Mouse (Mus musculus) limb, embryonic 11.5 days (tissue): Measurements from ENCODE around the gene Cnot6. TPM values are rescaled to one million over a fixed set of nuclear protein-coding genes. Genes with fewer than 3 reads are reported as not detected.

Source experiments
- ATAC-seq: fragments of 200-750 bp; cut with Nextera tagmentation; 2 replicates; pipeline ENCODE4 v1.8.0; 2017; ENCODE audit warnings: low read depth; ENCODE audit not compliant: insufficient number of reproducible peaks, low FRiP score, low TSS enrichment
- DNase-seq: peaks from one replicate; pipeline ENCODE4 v3.0.0-alpha.2; 2015; ENCODE audit warnings: low spot score
- H3K27ac ChIP-seq: fragments of 300-500 bp; sonication (generic); replicated peaks from 2 replicates; pipeline ENCODE4 v1.5.1; 2014; ENCODE audit warnings: low read depth, mild to moderate bottlenecking, low read length
- H3K27me3 ChIP-seq: fragments of 300-500 bp; sonication (generic); 2 replicates; pipeline ENCODE4 v1.6.1; 2014; ENCODE audit warnings: mild to moderate bottlenecking, low read length, mixed read lengths; ENCODE audit not compliant: control insufficient read depth, insufficient read depth
- H3K36me3 ChIP-seq: fragments of 300-500 bp; sonication (generic); 2 replicates; pipeline ENCODE4 v1.6.1; 2014; ENCODE audit warnings: mild to moderate bottlenecking, low read length, moderate library complexity, mixed read lengths; ENCODE audit not compliant: control insufficient read depth, insufficient read depth
- H3K4me1 ChIP-seq: fragments of 300-500 bp; sonication (generic); 2 replicates; pipeline ENCODE4 v1.6.1; 2014; ENCODE audit warnings: low read length, mixed read lengths; ENCODE audit not compliant: control insufficient read depth, insufficient read depth
- H3K4me2 ChIP-seq: fragments of 300-500 bp; sonication (generic); 2 replicates; pipeline ENCODE4 v1.6.1; 2014; ENCODE audit warnings: low read depth, mild to moderate bottlenecking, moderate library complexity; ENCODE audit not compliant: severe bottlenecking
- H3K4me3 ChIP-seq: fragments of 300-500 bp; sonication (generic); 2 replicates; pipeline ENCODE4 v1.5.1; 2014; ENCODE audit warnings: low read depth, low read length
- H3K9ac ChIP-seq: fragments of 300-500 bp; sonication (generic); 2 replicates; pipeline ENCODE4 v1.6.1; 2014; ENCODE audit warnings: mild to moderate bottlenecking, low read length
- H3K9me3 ChIP-seq: fragments of 300-500 bp; sonication (generic); 2 replicates; pipeline ENCODE4 v1.6.1; 2016; ENCODE audit warnings: low read length; ENCODE audit not compliant: control insufficient read depth
- WGBS: fragments of 180-500 bp; shearing (Covaris S2); extraction: QIAGEN DNeasy Blood & Tissue Kit; methylation state at CpG from one replicate; pipeline ENCODE4 v1.1.7; 2014; 5-methylcytosine and 5-hydroxymethylcytosine counted together
- polyA plus RNA-seq: library from polyadenylated mRNA; unstranded; fragments of >200 nt; fragmentation: Nextera tagmentation; extraction: Ambion mirVana; gene quantifications from 2 replicates; pipeline ENCODE4 v1.2.1, GENCODE M21; 2014

Cnot6 gene
- polyA plus RNA-seq, 1 experiment from 2014 or later = 53.9 TPM

GRCm38 (mm10) chr11:49742248-49742647 lies 29.7 kb upstream of the Cnot6 start:
- 84% methylated on average over 8 of the region's 8 CpGs for WGBS
- no peaks in the 10 kb centered on the region for H3K4me1 ChIP-seq
- H3K4me2 ChIP-seq = no peak overlapping the region
- ATAC-seq (no peak), DNase-seq (no peak)
- no peak overlapping the region for H3K27ac ChIP-seq
- H3K9me3 ChIP-seq = no peaks in the 10 kb centered on the region
- no peaks in the 10 kb centered on the region for H3K27me3 ChIP-seq
- H3K4me3 ChIP-seq = no peak overlapping the region
- H3K36me3 ChIP-seq = no peaks in the 10 kb centered on the region
- no peak overlapping the region for H3K9ac ChIP-seq

GRCm38 (mm10) chr11:49739776-49740175 lies 27.3 kb upstream of the Cnot6 start:
- WGBS = 86% methylated on average over 3 of the region's 3 CpGs
- Histone ChIP-seq H3K4me3 (no peak overlapping the region), H3K27me3 (no peaks in the 10 kb centered on the region), H3K27ac (no peak overlapping the region), H3K9ac (no peak overlapping the region), H3K4me2 (no peak overlapping the region), H3K36me3 (no peaks in the 10 kb centered on the region), H3K9me3 (no peaks in the 10 kb centered on the region), H3K4me1 (no peaks in the 10 kb centered on the region)
- DNase-seq = no peak
- ATAC-seq = no peak

- H3K4me2 ChIP-seq = no peak overlapping the region
- WGBS = 81% methylated on average over 11 of the region's 11 CpGs
- DNase-seq (no peak), ATAC-seq (no peak)
- H3K4me3 ChIP-seq = no peak overlapping the region
- H3K9ac ChIP-seq = no peak overlapping the region
- H3K36me3 ChIP-seq = no peaks in the 10 kb centered on the region
- H3K9me3 ChIP-seq = no peaks in the 10 kb centered on the region
- H3K4me1 ChIP-seq = no peaks in the 10 kb centered on the region
- no peaks in the 10 kb centered on the region for H3K27me3 ChIP-seq
- H3K27ac ChIP-seq = no peak overlapping the region
Measured at GRCm38 (mm10) chr11:49738659-49739406, 26.3 kb upstream of the Cnot6 start.

- 66% methylated on average over 1 of the region's 1 CpGs for WGBS
- ATAC-seq (no peak), DNase-seq (no peak)
- no peak overlapping the region for H3K4me2 ChIP-seq
- no peak overlapping the region for H3K27ac ChIP-seq
- H3K9me3 ChIP-seq = no peaks in the 10 kb centered on the region
- H3K4me3 ChIP-seq = no peak overlapping the region
- H3K9ac ChIP-seq = no peak overlapping the region
- no peaks in the 10 kb centered on the region for H3K4me1 ChIP-seq
- H3K27me3 ChIP-seq = no peaks in the 10 kb centered on the region
- H3K36me3 ChIP-seq = no peaks in the 10 kb centered on the region
Measured at GRCm38 (mm10) chr11:49737625-49738024, 25.1 kb upstream of the Cnot6 start.

- H3K4me2 ChIP-seq = no peak overlapping the region
- no peak overlapping the region for H3K9ac ChIP-seq
- H3K4me1 ChIP-seq = no peaks in the 10 kb centered on the region
- DNase-seq = no peak
- H3K36me3 ChIP-seq = no peaks in the 10 kb centered on the region
- H3K27me3 ChIP-seq = no peaks in the 10 kb centered on the region
- no peak for ATAC-seq
- 84% methylated on average over 11 of the region's 11 CpGs for WGBS
- H3K27ac ChIP-seq = no peak overlapping the region
- H3K9me3 ChIP-seq = no peaks in the 10 kb centered on the region
- no peak overlapping the region for H3K4me3 ChIP-seq
Measured at GRCm38 (mm10) chr11:49734771-49735170, 22.2 kb upstream of the Cnot6 start.

- no peak overlapping the region for H3K27ac ChIP-seq
- H3K9ac ChIP-seq = no peak overlapping the region
- H3K4me3 ChIP-seq = no peak overlapping the region
- DNase-seq (no peak), ATAC-seq (no peak)
- H3K27me3 ChIP-seq = no peaks in the 10 kb centered on the region
- H3K9me3 ChIP-seq = no peaks in the 10 kb centered on the region
- no peaks in the 10 kb centered on the region for H3K36me3 ChIP-seq
- H3K4me2 ChIP-seq = no peak overlapping the region
- 90% methylated on average over 5 of the region's 5 CpGs for WGBS
- H3K4me1 ChIP-seq = no peaks in the 10 kb centered on the region
Measured at GRCm38 (mm10) chr11:49730275-49730948, 17.9 kb upstream of the Cnot6 start.

- Histone ChIP-seq H3K9ac (no peak overlapping the region), H3K27me3 (no peaks in the 10 kb centered on the region), H3K36me3 (no peaks in the 10 kb centered on the region), H3K9me3 (no peaks in the 10 kb centered on the region), H3K4me2 (no peak overlapping the region), H3K4me3 (no peak overlapping the region), H3K4me1 (no peaks in the 10 kb centered on the region), H3K27ac (no peak overlapping the region)
- ATAC-seq (no peak), DNase-seq (peak; percentile 48)
- WGBS = 17% methylated on average over 3 of the region's 3 CpGs
Measured at GRCm38 (mm10) chr11:49727877-49728276, 15.4 kb upstream of the Cnot6 start.

GRCm38 (mm10) chr11:49726800-49727199 lies 14.3 kb upstream of the Cnot6 start:
- H3K4me1 ChIP-seq = no peaks in the 10 kb centered on the region
- H3K9ac ChIP-seq = no peak overlapping the region
- no peaks in the 10 kb centered on the region for H3K36me3 ChIP-seq
- no peak overlapping the region for H3K4me3 ChIP-seq
- WGBS = 75% methylated on average over 8 of the region's 8 CpGs
- H3K9me3 ChIP-seq = no peaks in the 10 kb centered on the region
- no peak overlapping the region for H3K4me2 ChIP-seq
- no peak for ATAC-seq
- no peaks in the 10 kb centered on the region for H3K27me3 ChIP-seq
- no peak overlapping the region for H3K27ac ChIP-seq
- DNase-seq = no peak
